Mouse (Mus musculus) limb, embryonic 10.5 days (tissue): ENCODE data around the gene Rpl3. TPM values are rescaled to one million over a fixed set of nuclear protein-coding genes. Genes with fewer than 3 reads are reported as not detected.

Source experiments
- DNase-seq: peaks from one replicate; pipeline ENCODE4 v3.0.0-alpha.2; 2017; ENCODE audit warnings: low spot score
- H3K27ac ChIP-seq: fragments of 300-500 bp; sonication (generic); 2 replicates; pipeline ENCODE4 v1.5.1; 2016; ENCODE audit warnings: mild to moderate bottlenecking
- H3K27me3 ChIP-seq: fragments of 300-500 bp; sonication (generic); 2 replicates; pipeline ENCODE4 v1.6.1; 2016; ENCODE audit warnings: low read depth, mild to moderate bottlenecking; ENCODE audit not compliant: poor library complexity, severe bottlenecking
- H3K36me3 ChIP-seq: fragments of 300-500 bp; sonication (generic); 2 replicates; pipeline ENCODE4 v1.6.1; 2016; ENCODE audit warnings: mild to moderate bottlenecking, moderate library complexity
- H3K4me1 ChIP-seq: fragments of 300-500 bp; sonication (generic); 2 replicates; pipeline ENCODE4 v1.6.1; 2016
- H3K4me3 ChIP-seq: fragments of 300-500 bp; sonication (generic); 2 replicates; pipeline ENCODE4 v1.5.1; 2016; ENCODE audit warnings: mild to moderate bottlenecking, moderate library complexity
- H3K9me3 ChIP-seq: fragments of 300-500 bp; sonication (generic); replicated peaks from 2 replicates; pipeline ENCODE4 v1.6.1; 2016; ENCODE audit warnings: mild to moderate bottlenecking
- WGBS: fragments of 180-500 bp; shearing (Covaris S2); methylation state at CpG from one replicate; pipeline ENCODE4 v1.1.7; 2016; 5-methylcytosine and 5-hydroxymethylcytosine counted together
- microRNA-seq: library from miRNA; unstranded; fragments of <30 nt; microRNA quantifications from one replicate; pipeline ENCODE4, GENCODE M21; 2017
- polyA plus RNA-seq: library from polyadenylated mRNA; unstranded; fragments of >200 nt; fragmentation: Nextera tagmentation; extraction: Ambion mirVana; gene quantifications from 2 replicates; pipeline ENCODE4 v1.2.1, GENCODE M21; 2016

Gene Rpl3
- polyA plus RNA-seq, 1 experiment from 2014 or later: 1,077 TPM

- H3K4me3 ChIP-seq: no peak overlapping the region
- no peaks in the 10 kb centered on the region for H3K36me3 ChIP-seq
- no peaks in the 10 kb centered on the region for H3K9me3 ChIP-seq
- H3K27me3 ChIP-seq: no peaks in the 10 kb centered on the region
- H3K4me1 ChIP-seq: peaks cover 15% of the 10 kb centered on the region
- no peak overlapping the region for H3K27ac ChIP-seq
- WGBS: 95% methylated on average over 10 of the region's 10 CpGs
- no peak for DNase-seq
Measured at GRCm38 (mm10) chr15:80030399-80030798, 61.3 kb downstream of the Rpl3 start.

- peaks cover 22% of the 10 kb centered on the region for H3K4me1 ChIP-seq
- WGBS: 76% methylated on average over 5 of the region's 5 CpGs
- H3K27ac ChIP-seq: no peak overlapping the region
- DNase-seq: no peak
- H3K4me3 ChIP-seq: no peak overlapping the region
- H3K27me3 ChIP-seq: no peaks in the 10 kb centered on the region
- H3K36me3 ChIP-seq: no peaks in the 10 kb centered on the region
- no peaks in the 10 kb centered on the region for H3K9me3 ChIP-seq
Measured at GRCm38 (mm10) chr15:80028862-80029261, 62.8 kb downstream of the Rpl3 start.

Small RNA genes within 50 kb of the gene (microRNA-seq; reads per million reads assigned to microRNA genes)
- 38.7 reads per million, percentile 37 among the genes with 10 or more reads in this experiment for gene Snord43

Other genes starting within 250 kb of the Rpl3 start
- gene Apobec3, start 200.2 kb downstream of the Rpl3 start, polyA plus RNA-seq: 5.9 and 9.4 TPM in 2 replicates
- 1.1 and 1.3 TPM in 2 replicates for gene Cbx7, start 120.7 kb downstream of the Rpl3 start, polyA plus RNA-seq
- gene Pdgfb, start 76.9 kb downstream of the Rpl3 start, polyA plus RNA-seq: 1.5 and 2.0 TPM in 2 replicates
- gene Syngr1, start 534 bp downstream of the Rpl3 start, polyA plus RNA-seq: 1.4 and 3.2 TPM in 2 replicates
- gene Tab1, start 41.3 kb upstream of the Rpl3 start, polyA plus RNA-seq: 41.8 and 52.4 TPM in 2 replicates
- gene Mgat3, start 81.9 kb upstream of the Rpl3 start, polyA plus RNA-seq: 4.0 and 5.3 TPM in 2 replicates
- gene Mief1, start 142.2 kb upstream of the Rpl3 start, polyA plus RNA-seq: 42.4 and 43.7 TPM in 2 replicates
- gene AC140267.1, start 144.0 kb upstream of the Rpl3 start, polyA plus RNA-seq: not detected in 2 replicates
- gene Atf4, start 163.3 kb upstream of the Rpl3 start, polyA plus RNA-seq: 113 TPM in 2 replicates
- gene Rps19bp1, start 172.4 kb upstream of the Rpl3 start, polyA plus RNA-seq: 70.0 and 75.5 TPM in 2 replicates
- gene Cacna1i, start 195.4 kb upstream of the Rpl3 start, polyA plus RNA-seq: 0.06 and 0.08 TPM in 2 replicates